Mouse (Mus musculus): ENCODE measurements around the gene Bub3. TPM values are rescaled to one million over a fixed set of nuclear protein-coding genes. Genes with fewer than 3 reads are reported as not detected.

Bub3 gene
- polyA plus RNA-seq, 1 experiment from 2014 or later = 340 TPM

- Histone ChIP-seq H3K9me3 (replicated peaks) (no peaks in the 10 kb centered on the region), H3K36me3 (no peaks in the 10 kb centered on the region), H3K27me3 (ENCODE audit: low read depth, poor library complexity, severe bottlenecking) (peaks cover 100% of the 10 kb centered on the region), H3K27ac (replicated peaks) (no peak overlapping the region), H3K4me1 (peaks cover 39% of the 10 kb centered on the region), H3K4me3 (no peak overlapping the region)
- DNase-seq (ENCODE audit: low spot score) = peak; percentile 35
- 2% methylated on average over 4 of the region's 4 CpGs for WGBS
Measured at GRCm38 (mm10) chr7:131551471-131551870, 8.6 kb upstream of the Bub3 start.

- under 1% methylated on average over 42 of the region's 42 CpGs for WGBS
- peak; percentile 67 for DNase-seq (ENCODE audit: low spot score)
- Histone ChIP-seq H3K4me1 (peaks cover 46% of the 10 kb centered on the region), H3K4me3 (0 out of 2 replicates have a peak overlapping the region, but pooled peaks have one; percentile 14), H3K27ac (replicated peaks) (no peak overlapping the region), H3K9me3 (replicated peaks) (no peaks in the 10 kb centered on the region), H3K27me3 (ENCODE audit: low read depth, poor library complexity, severe bottlenecking) (peaks cover 100% of the 10 kb centered on the region), H3K36me3 (no peaks in the 10 kb centered on the region)
Measured at GRCm38 (mm10) chr7:131551931-131552741, 7.9 kb upstream of the Bub3 start.

GRCm38 (mm10) chr7:131552781-131553180 lies 7.2 kb upstream of the Bub3 start:
- no peak for DNase-seq (ENCODE audit: low spot score)
- peaks cover 49% of the 10 kb centered on the region for H3K4me1 ChIP-seq
- H3K9me3 ChIP-seq (replicated peaks) = no peaks in the 10 kb centered on the region
- 1% methylated on average over 5 of the region's 5 CpGs for WGBS
- no peaks in the 10 kb centered on the region for H3K36me3 ChIP-seq
- no peak overlapping the region for H3K4me3 ChIP-seq
- H3K27ac ChIP-seq (replicated peaks) = no peak overlapping the region
- H3K27me3 ChIP-seq (ENCODE audit: low read depth, poor library complexity, severe bottlenecking) = peaks cover 100% of the 10 kb centered on the region

GRCm38 (mm10) chr7:131553771-131554175 lies 6.2 kb upstream of the Bub3 start:
- under 1% methylated on average over 39 of the region's 39 CpGs for WGBS
- Histone ChIP-seq H3K4me3 (peak overlapping the region; percentile 59), H3K4me1 (peaks cover 49% of the 10 kb centered on the region), H3K27ac (replicated peaks) (peak overlapping the region; percentile 46), H3K36me3 (no peaks in the 10 kb centered on the region), H3K9me3 (replicated peaks) (no peaks in the 10 kb centered on the region), H3K27me3 (ENCODE audit: low read depth, poor library complexity, severe bottlenecking) (peaks cover 100% of the 10 kb centered on the region)
- peak; percentile 80 for DNase-seq (ENCODE audit: low spot score)

GRCm38 (mm10) chr7:131554341-131555180 lies 5.5 kb upstream of the Bub3 start:
- Histone ChIP-seq H3K27me3 (ENCODE audit: low read depth, poor library complexity, severe bottlenecking) (peaks cover 100% of the 10 kb centered on the region), H3K4me1 (peaks cover 49% of the 10 kb centered on the region), H3K36me3 (no peaks in the 10 kb centered on the region), H3K4me3 (peak overlapping the region; percentile 59), H3K27ac (replicated peaks) (peak overlapping the region; percentile 46), H3K9me3 (replicated peaks) (no peaks in the 10 kb centered on the region)
- DNase-seq (ENCODE audit: low spot score) = peak; percentile 68
- under 1% methylated on average over 45 of the region's 45 CpGs for WGBS

GRCm38 (mm10) chr7:131555301-131556081 lies 4.5 kb upstream of the Bub3 start:
- Histone ChIP-seq H3K27me3 (ENCODE audit: low read depth, poor library complexity, severe bottlenecking) (peaks cover 93% of the 10 kb centered on the region), H3K27ac (replicated peaks) (no peak overlapping the region), H3K4me1 (peaks cover 49% of the 10 kb centered on the region), H3K9me3 (replicated peaks) (no peaks in the 10 kb centered on the region), H3K36me3 (no peaks in the 10 kb centered on the region), H3K4me3 (peak overlapping the region; percentile 32)
- whole genome bisulfite sequencing = under 1% methylated on average over 68 of the region's 68 CpGs
- peak; percentile 66 for DNase-seq (ENCODE audit: low spot score)

GRCm38 (mm10) chr7:131556116-131556515 lies 3.9 kb upstream of the Bub3 start:
- DNase-seq (ENCODE audit: low spot score) = no peak
- H3K36me3 ChIP-seq = no peaks in the 10 kb centered on the region
- H3K27ac ChIP-seq (replicated peaks) = no peak overlapping the region
- H3K4me1 ChIP-seq = peaks cover 50% of the 10 kb centered on the region
- no peaks in the 10 kb centered on the region for H3K9me3 ChIP-seq (replicated peaks)
- peaks cover 86% of the 10 kb centered on the region for H3K27me3 ChIP-seq (ENCODE audit: low read depth, poor library complexity, severe bottlenecking)
- no peak overlapping the region for H3K4me3 ChIP-seq
- WGBS = 2% methylated on average over 9 of the region's 9 CpGs

GRCm38 (mm10) chr7:131556541-131557271 lies 3.3 kb upstream of the Bub3 start:
- WGBS = under 1% methylated on average over 37 of the region's 37 CpGs

GRCm38 (mm10) chr7:131557751-131558150 lies 2.3 kb upstream of the Bub3 start:
- Histone ChIP-seq H3K27me3 (ENCODE audit: low read depth, poor library complexity, severe bottlenecking) (peaks cover 70% of the 10 kb centered on the region), H3K27ac (replicated peaks) (no peak overlapping the region), H3K36me3 (peaks cover 11% of the 10 kb centered on the region), H3K9me3 (replicated peaks) (no peaks in the 10 kb centered on the region), H3K4me1 (peaks cover 61% of the 10 kb centered on the region), H3K4me3 (no peak overlapping the region)
- 33% methylated on average over 2 of the region's 2 CpGs for WGBS
- no peak for DNase-seq (ENCODE audit: low spot score)

More at GRCm38 (mm10) chr7:131556541-131557271, 3.3 kb upstream of the Bub3 start:
- peak; percentile 66 for DNase-seq (ENCODE audit: low spot score)
- Histone ChIP-seq H3K27me3 (ENCODE audit: low read depth, poor library complexity, severe bottlenecking) (peaks cover 80% of the 10 kb centered on the region), H3K9me3 (replicated peaks) (no peaks in the 10 kb centered on the region), H3K4me1 (peaks cover 56% of the 10 kb centered on the region), H3K36me3 (peaks cover under 1% of the 10 kb centered on the region), H3K4me3 (peak overlapping the region; percentile 34), H3K27ac (replicated peaks) (no peak overlapping the region)

GRCm38 (mm10) chr7:131560697-131561042 lies 648 bp downstream of the Bub3 start:
- Histone ChIP-seq H3K36me3 (peaks cover 40% of the 10 kb centered on the region), H3K27me3 (ENCODE audit: low read depth, poor library complexity, severe bottlenecking) (peaks cover 41% of the 10 kb centered on the region), H3K4me3 (peak overlapping the region; percentile 88), H3K27ac (replicated peaks) (peak overlapping the region; percentile 98), H3K9me3 (replicated peaks) (no peaks in the 10 kb centered on the region), H3K4me1 (peaks cover 40% of the 10 kb centered on the region)
- WGBS = under 1% methylated on average over 14 of the region's 14 CpGs
- DNase-seq (ENCODE audit: low spot score) = no peak

GRCm38 (mm10) chr7:131575246-131575645 lies 15.2 kb downstream of the Bub3 start:
- no peak overlapping the region for H3K4me3 ChIP-seq
- 78% methylated on average over 6 of the region's 6 CpGs for WGBS
- H3K27me3 ChIP-seq (ENCODE audit: low read depth, poor library complexity, severe bottlenecking) = no peaks in the 10 kb centered on the region
- no peaks in the 10 kb centered on the region for H3K4me1 ChIP-seq
- peaks cover 42% of the 10 kb centered on the region for H3K36me3 ChIP-seq
- H3K27ac ChIP-seq (replicated peaks) = no peak overlapping the region
- DNase-seq (ENCODE audit: low spot score) = no peak
- H3K9me3 ChIP-seq (replicated peaks) = no peaks in the 10 kb centered on the region

- H3K4me3 ChIP-seq = no peak overlapping the region
- 72% methylated on average over 9 of the region's 9 CpGs for WGBS
Measured at GRCm38 (mm10) chr7:131582178-131582577, 22.2 kb downstream of the Bub3 start.

More at GRCm38 (mm10) chr7:131582178-131582577, 22.2 kb downstream of the Bub3 start:
- Histone ChIP-seq H3K36me3 (no peaks in the 10 kb centered on the region), H3K4me1 (no peaks in the 10 kb centered on the region), H3K27ac (replicated peaks) (no peak overlapping the region), H3K9me3 (replicated peaks) (no peaks in the 10 kb centered on the region), H3K27me3 (ENCODE audit: low read depth, poor library complexity, severe bottlenecking) (peaks cover 8% of the 10 kb centered on the region)
- no peak for DNase-seq (ENCODE audit: low spot score)

Data from midbrain, embryonic 10.5 days (tissue).